Mouse (Mus musculus): ENCODE results near the gene Lypd4.
"Not testable (repeated sequence)": the region's sequence is repeated elsewhere in the genome, so short reads cannot be mapped to it uniquely, and the experiment has no call there.

The Lypd4 gene

DNA sequence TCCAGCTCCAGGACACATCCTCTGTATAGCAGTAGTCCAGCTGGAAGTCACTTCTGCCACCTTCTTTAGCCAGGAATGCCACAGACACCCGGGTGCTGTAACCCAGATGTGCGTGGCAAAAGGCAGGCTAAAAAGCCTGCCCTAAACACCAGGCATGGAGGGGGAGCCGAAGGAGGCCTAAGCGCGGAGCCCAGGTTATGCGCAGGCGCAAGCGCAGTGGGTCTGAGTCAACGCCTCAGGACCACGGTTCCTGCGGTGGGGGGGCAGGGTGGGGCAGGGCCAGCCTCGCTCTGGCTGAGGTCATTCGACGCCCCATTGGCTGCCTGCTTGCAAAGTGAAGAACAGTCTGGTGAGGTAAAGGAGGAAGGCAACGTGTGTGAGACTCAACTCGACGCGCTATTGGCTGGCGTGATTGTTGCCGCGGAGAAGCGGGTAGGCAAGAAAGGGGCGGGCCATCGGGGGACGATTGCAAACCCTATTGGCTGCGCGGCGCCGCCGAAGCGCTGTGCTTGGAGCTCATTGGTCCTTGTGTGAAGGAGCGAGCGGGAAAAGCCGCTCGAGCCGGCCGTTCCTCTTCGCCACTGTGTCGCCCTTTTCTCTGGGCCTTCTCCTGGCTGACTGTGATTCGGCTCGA is at the start of gene Lypd4, which contains the start of gene Dmrtc2:
Lypd4 (minus strand) TSS at position 410 of the 634 bp plus-strand sequence.
Dmrtc2 (plus strand) TSS at position 526 of the 634 bp plus-strand sequence.
- DNase-seq (ENCODE audit: low spot score) = no peak

DNA sequence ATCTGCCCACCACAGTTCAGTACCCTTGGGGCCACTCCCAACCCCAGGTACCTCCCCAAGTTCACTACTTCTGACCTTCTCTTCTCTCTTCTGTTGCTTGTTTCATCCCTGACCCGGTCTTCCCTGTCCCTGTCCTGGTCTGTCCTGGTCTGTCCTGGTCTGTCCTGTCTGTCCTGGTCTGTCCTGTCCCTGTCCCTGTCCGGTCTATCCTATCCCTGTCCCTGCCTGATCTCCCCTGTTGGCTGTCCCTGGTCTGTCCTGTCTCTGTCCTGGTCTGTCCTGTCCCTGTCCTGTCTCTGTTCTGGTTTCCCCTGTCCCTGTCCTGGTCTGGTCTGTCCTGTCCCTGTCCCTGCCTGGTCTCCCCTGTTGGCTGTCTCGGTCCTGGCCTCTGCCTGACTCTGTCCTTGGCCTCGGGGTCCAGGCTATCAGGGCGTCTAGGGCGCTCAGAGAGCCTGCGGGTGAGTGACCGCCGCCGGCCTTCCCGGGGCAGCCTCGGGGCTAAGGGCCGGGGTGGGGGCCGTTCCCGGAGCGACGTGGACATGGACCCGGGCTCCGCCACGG is 49.1 kb upstream of the Lypd4 start:
- DNase-seq (ENCODE audit: low spot score) = no peak

DNA sequence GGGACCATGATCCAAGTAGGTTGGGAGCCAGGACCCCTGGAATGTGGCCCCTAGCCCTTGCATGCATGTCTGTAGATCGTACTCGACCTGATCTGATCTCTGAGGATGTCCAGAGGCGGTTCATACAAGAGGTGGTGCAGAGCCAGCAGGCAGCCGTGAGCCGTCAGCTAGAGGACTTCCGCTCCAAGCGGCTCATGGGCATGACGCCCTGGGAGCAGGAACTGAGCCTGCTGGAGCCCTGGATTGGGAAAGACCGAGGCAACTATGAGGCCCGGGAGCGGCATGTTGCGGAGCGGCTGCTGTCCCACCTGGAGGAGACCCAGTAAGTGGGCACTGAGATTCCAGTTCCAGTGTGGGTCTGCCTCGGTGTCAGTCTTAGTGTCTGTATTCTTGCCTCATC is 42.7 kb upstream of the Lypd4 start:
- DNase-seq (ENCODE audit: low spot score) = no peak

DNA sequence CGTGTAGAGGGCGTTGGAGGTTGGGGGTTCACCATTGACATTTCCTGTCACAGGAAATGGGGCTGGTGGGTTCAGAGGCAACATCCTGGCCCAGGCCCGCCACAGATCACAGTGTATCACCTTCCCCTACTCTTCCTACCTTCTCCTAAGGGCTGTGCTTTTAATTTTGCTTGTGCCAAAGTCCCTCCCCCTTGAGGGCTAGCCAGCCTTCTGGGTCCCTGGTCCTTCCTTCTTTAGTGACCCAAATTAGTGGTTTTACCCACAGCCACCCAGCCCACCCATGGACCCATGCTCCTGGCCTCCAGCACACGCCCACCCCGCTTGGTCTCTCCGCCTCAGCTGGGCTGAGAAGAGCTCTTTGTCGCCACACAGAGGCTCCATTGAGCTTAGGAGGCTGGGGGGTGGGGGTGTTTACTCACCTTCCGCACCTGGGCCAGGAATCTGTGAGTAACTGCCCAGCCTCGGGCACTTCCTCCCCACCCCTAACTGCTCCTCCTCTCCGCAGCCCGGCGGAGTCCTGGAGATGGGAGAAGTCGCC is 37.5 kb upstream of the Lypd4 start:
- DNase-seq (ENCODE audit: low spot score) = no peak

DNA sequence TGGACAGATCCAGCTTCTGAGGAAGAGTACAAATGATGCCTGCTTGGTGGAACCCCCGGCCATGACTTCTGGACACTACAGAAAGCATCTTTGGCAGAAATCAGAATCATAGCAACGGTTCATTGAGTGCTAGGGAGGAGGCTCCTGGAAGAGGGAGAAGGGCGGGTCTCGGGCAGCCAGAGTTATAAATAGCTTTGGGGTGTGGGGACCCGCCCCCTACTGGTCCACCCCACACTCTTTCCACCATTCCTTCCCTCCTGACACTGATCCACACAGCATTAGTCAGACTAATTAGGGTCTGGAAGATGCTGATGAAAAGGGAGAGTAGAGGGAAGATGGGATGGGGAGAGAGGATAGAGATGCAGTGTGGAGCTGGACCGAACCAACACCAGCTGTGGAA is 36.8 kb upstream of the Lypd4 start:
- DNase-seq (ENCODE audit: low spot score) = no peak

DNA sequence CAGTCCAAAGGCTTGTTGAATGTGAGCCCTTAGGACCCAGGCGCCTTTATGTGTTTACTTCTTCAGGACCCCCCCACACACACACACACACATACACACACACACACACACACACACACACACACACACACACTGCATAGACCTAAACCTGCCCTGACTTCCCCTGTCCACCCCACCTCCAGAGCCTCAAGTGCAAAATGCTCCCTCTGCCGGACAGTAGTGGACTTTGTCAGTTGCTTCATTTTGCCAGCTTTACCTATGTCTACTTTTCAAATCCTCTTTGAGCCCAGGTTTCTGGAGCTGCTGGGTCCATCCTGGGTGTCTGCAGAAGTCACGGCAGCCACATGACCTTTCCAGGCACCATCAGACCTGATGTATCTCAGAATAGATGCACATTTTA is 35.2 kb upstream of the Lypd4 start:
- peak; percentile 84 for DNase-seq (ENCODE audit: low spot score)

DNA sequence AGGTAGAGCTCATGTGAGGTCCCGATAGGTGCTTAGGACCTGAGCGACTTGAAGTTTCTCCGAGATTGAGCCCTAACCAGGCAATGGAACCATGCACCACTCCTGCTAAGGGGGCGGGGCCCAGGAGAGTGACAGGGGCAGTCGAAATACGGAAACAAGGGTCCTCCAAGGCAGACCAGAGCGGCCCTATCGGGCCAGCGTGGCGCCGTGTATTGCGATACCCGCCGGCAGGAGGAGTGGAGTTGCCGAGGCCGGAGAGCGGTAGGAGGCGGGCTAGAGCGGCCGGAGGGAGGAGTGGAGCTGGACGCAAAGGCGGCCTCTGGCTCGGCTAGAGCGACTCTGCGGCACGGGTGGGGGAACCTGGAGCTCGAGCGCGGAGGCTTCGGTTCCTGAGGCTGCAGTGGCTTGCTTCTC is 34.3 kb upstream of the Lypd4 start:
- DNase-seq (ENCODE audit: low spot score) = peak; percentile 98

DNA sequence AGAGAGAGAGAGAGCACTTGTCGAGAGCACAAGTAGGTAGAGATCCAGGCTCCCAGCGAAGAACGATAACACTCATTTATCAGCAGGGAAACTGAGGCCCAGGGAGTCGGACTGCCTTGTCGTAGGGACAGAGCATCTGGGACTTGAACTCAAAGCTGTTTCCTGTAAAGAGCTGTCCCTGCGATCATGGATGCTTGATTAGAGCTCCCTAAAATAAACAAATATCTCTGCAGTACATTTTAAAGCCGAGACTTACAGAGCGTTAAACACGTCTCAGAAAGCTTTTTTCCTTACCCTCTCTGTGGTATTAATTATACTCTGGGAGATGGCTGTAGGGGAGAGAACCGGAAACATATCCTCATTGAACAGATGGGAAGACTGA is 33.7 kb upstream of the Lypd4 start:
- DNase-seq (ENCODE audit: low spot score) = no peak

DNA sequence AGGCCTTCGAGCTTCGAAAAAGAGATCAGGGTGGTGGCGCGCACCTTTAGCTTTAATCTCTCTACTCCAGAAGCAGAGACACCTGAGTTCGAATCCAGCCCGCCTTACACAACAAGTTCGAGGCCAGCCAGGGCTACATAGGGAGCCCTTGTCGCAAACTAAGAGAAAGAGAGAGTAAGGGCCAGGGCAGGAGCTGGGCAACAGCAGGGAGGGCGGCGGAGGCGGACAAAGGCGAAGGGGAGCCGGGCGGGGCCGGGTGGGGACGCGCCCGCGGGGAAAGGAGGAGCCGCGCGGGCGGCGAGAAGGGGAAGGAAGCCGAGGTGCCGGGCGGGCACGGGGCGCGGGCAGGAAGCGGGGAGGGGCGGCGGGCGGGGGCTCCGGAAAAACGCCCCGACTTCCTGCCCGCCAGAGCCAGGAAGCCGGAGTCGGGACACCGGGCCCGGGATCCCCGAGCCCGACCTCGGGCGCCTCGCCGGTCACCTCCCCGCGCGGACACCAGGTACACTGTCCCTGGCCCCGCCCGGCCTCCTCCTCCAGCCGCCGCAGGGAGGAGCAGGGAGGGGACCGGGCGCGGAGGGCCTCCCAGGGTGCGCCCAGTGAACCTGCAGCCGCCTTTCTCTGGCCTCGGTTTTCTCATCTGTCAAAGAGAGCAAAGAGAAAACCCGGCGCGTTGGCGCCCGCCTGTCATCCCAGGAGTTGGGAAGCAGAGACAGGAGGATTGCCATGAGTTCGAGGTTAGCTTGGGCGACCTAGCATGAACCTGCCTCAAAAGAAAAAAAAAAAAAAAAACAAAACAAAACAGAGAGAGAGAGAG is 33.1 kb upstream of the Lypd4 start, which contains the start of gene Arhgef1:
Arhgef1 (plus strand) TSS at position 283 of the 814 bp plus-strand sequence.
- peak; percentile 41 for DNase-seq (ENCODE audit: low spot score)

DNA sequence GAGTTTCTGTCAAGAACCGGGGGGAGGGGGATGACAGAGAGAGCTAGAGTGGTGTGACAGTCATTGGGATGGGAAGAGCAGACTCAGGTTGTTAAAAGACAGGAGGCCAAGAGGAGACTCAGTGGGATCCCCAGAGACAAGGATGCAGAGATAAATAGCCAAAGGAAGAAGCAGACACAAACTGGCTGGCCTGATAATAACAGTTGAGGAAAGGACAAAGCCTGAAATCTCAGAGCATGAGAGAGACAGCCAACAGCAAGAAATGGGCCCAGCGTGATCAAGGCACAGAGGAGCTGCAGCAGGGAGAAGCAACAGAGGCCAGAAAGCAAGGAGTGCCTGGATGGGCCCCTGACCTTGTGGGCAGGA is 32.5 kb upstream of the Lypd4 start:
- DNase-seq (ENCODE audit: low spot score) = no peak

DNA sequence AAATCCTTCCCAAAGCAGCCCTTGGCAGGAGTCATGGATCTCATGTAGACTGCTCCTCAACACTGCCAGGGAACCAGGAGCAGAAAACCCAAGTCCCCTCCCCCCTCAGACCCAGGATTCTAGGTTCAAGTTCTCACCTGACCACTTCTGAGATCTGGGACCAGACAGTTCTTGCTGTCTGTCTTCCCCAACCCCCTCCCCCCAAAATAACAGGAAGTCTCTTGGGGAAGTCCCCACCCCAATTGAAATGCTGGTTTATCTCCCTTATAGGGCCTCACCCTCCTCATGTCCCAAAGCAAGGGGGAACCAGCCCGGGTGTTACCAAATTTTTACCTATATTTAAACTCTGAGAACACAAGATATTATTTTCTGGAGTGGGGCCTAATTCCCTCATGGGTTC is 32.1 kb upstream of the Lypd4 start:
- DNase-seq (ENCODE audit: low spot score) = peak; percentile 32

DNA sequence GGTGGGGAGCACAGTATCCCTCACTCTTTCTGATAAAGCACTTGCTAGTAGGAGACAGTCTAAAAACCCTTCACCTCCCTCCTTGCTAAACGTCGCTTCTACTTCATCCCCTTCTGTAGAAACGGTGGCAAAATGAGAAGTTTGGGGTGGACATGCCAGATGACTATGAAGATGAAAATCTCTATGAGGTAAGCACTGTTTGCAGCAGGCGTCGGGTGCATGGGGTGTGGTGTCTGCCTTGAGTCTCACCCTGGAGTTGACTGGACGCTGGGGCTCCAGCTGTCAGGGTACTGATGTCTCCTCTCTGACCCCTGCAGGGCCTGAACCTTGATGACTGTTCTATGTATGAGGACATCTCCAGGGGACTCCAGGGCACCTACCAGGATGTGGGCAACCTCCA is 31.4 kb upstream of the Lypd4 start:
- DNase-seq (ENCODE audit: low spot score) = no peak

DNA sequence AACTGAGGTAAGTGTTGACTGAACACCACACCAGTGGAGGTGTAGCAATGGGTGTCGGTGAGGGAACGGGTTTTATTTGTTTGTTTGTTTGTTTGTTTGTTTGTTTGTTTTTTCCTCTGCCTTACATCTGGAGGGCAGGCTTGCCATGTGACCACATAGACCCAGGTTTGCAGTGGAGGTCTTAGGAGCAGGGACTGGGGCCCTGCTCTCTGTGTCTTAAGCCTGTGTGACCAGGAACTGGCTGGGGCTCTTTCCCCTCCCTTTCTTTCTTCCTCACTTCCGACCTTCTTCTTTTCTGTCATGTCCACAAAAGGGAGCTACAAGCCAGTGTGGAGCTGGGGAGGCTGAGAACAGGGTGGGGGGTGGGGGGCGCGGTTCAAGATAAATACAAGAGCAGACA is 28.2 kb upstream of the Lypd4 start:
- no peak for DNase-seq (ENCODE audit: low spot score)

DNA sequence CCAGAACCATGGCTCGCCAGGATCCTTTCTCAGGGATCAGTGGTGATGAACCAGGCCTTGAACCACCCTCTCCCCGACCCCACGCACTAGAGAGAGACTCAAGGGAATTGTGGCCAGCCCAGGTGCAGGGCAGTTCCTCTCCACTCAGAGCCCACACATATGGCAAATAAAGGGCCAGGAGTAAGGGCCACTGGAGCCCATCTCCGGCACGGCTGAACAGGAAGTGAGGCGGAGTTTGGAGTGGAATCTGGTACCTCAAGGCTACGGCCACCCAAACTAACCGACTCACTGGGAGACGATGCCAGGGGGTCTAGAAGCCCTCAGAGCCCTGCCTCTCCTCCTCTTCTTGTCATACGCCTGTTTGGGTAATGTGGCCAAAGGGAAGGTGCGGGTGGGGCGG is 27.5 kb upstream of the Lypd4 start, which contains the start of gene Cd79a:
Cd79a (plus strand) TSS at position 158 of the 400 bp plus-strand sequence.
- no peak for DNase-seq (ENCODE audit: low spot score)

DNA sequence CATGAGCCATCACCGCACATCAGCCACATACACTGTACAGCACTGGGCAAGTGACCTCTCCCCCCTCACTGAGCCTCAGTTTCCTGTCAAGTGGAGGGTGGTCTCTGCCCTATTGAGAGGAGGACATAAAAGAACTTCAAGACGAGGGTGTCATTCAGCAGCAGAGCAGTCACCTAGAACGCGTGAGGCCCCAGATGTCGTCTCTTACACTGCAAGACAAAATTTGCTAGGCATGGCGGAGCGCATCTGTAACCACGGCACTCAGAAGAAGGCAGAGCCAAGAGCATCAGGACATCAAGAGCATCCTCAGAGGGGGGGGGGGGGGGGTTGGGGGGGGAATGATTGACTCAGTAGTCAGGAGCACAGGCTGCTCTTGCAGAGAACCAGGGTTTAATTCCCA is 26.5 kb upstream of the Lypd4 start:
- DNase-seq (ENCODE audit: low spot score) = no peak

DNA sequence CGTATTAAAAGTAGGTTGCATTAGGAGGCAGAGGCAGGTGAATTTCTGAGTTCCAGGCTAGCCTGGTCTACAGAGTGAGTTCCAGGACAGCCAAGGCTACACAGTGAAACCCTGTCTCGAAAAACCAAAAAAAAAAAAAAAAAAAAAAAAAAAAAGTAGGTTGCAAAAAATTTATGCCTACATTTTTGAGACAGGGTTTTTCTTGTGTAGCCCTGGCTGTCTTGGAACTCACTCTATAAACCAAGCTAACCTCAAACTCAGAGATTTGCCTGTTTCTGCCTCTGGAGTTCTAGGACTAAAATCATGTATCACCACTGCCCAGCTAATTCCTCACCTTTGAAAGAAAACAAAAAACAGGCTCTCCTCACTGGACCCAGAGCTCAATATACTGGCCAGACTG is 26.0 kb upstream of the Lypd4 start:
- DNase-seq (ENCODE audit: low spot score) = not testable (repeated sequence)

DNA sequence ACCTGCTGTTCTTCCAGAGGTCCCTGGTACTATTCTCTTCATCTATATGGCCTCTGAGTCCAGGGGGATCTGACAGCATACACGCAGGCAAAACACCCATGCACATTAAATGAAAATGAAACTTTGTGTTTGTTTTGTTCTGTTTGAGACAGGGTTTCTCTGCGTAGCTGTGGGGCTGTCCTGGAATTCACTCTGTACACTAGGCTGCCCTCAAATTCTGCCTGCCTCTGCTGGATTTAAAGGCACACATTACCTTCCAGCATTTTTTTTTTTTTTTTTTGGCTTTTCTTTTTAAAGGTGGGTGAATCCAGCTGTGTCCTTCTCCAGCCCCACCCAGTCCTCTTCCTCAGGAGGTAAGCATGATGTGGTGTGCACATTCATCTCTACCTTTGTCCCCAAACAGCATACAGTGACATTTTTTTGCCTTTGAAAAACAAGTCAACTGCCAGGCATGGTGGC is 22.4 kb upstream of the Lypd4 start:
- DNase-seq (ENCODE audit: low spot score) = no peak

DNA sequence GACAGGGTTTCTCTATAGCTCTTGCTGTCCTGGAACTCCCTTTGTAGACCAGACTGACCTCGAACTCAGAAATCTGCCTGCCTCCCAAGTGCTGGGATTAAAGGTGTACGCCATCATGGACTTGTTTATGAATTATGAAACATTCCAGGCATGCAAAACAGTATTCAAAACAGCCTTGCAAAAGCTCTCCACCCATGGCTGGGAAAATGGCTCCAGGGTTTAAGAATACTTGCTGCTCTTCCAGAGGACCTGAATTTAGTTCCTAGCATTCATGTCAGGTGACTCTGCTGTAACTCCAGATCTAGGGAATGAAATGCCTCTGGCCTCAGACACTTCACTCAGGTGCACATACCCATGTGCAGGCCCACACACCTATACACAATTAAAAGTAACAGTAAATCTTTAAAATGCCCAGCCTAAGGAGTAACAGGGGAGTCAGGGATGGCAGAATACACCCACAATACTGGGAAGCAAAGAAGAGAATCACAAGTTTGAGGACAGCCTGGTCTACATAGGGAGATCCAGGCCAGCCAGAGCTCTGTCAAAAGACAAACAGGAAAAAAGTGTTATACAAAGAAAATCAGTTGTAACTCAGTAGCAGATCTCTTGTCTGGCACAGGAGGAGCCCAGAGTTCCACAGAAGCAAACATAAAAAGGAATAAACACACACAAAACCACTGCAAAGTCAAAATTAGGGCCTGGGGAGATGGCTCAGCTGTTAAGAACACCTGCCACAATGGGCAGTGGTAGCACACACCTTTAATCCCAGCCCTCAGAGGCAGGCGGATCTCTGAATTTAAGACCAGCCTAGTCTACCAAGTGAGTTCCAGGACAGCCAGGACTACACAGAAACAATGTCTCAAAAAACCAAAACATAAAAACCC is 21.7 kb upstream of the Lypd4 start:
- DNase-seq (ENCODE audit: low spot score) = no peak

DNA sequence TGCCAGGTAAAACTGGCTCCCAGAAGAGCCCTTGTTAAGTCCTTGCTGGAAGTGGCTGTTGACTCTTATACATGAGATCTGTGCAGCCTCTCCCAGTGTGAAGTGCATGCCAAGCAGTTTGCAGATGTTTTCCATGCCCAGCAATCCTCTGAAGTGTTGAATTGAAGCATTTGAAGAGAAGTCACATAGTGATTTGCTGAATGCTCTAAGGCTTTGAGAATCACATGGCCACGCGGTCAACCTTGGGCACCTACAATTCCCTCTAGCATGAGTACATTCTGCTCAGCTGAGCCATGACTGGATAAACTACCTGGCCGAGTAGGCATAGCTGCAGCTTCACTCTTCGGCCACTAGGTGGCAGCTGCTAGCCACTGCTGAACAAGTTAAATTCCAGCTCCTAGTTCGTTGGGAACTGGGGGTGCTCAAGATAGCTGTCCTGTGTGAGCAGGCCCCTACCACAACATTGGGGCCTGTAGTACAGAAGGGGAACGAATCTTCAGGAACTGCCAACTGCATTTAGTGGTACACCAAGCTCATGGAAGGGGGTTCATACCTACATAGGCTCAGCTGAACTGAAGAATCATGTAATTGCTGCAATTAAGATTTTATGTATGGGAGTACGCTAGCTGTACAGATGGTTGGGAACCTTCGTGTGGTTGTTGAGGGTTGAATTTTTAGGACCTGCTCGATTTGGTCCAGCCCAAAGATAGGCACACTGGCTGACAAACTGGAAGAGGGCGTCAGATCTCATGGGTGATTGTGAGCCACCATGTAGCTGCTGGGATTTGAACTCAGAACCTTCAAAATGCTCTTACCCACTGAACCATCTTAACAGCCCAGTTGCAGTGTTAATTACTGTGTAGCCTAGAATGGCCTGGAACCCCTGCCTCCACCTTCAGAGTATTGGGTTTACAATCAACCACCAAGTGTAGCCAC is 20.8 kb upstream of the Lypd4 start:
- peak; percentile 88 for DNase-seq (ENCODE audit: low spot score)

DNA sequence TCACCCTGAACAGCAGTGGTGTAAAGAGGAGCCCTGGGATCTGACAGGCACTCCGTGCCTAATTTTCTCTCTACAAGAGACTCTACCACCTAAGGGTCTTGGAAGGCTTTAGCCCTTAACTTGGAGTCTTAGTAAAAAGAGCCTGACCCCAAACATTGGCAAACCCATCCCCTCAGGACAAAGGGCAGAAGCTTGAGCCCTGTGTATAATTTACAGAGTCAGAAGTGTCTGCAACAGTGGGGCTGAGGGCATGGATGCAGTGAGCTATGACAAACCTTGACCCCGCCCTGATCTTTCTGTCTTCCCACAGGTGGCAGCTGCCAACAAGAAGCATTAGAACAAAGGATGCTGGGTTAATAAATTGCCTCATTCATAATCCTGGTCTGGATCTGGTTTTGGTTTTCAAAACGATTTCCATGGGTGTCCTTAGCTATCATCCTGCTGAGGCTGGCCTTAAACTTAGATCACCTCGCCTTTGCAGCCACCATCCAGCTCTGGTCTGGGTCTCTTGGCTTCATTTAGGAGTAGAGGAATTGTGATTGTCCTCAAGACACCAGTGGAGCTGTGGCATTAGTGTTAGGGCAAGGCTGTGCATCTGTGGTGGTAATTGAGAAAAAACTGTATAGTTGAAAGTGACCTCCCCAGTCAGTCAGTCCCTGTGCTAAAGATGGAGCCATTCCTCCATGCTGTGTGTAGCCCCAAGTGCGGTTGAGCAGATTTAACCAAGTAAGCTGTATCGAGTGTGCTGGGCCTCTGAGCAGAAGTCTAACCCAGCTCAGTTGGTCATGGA is 19.9 kb upstream of the Lypd4 start:
- no peak for DNase-seq (ENCODE audit: low spot score)
